Mouse (Mus musculus) hindbrain, embryonic 11.5 days (tissue): Measurements from ENCODE around the gene Mzf1. TPM values are rescaled to one million over a fixed set of nuclear protein-coding genes. Genes with fewer than 3 reads are reported as not detected.
A peak's percentile ranks its signal among the peaks of the same experiment; 100 is the strongest.

Experiments used
- ATAC-seq: fragments of 200-750 bp; cut with Nextera tagmentation; 2 replicates; pipeline ENCODE4 v1.8.0; 2017; ENCODE audit warnings: mild to moderate bottlenecking, moderate TSS enrichment, moderate library complexity; ENCODE audit not compliant: low FRiP score
- DNase-seq: peaks from one replicate; pipeline ENCODE4 v3.0.0-alpha.2; 2015; ENCODE audit warnings: low spot score
- H3K27ac ChIP-seq: fragments of 300-500 bp; sonication (generic); 2 replicates; pipeline ENCODE4 v1.5.1; 2014; ENCODE audit warnings: mild to moderate bottlenecking, low read depth, low read length
- H3K27me3 ChIP-seq: fragments of 300-500 bp; sonication (generic); 2 replicates; pipeline ENCODE4 v1.6.1; 2014; ENCODE audit warnings: mild to moderate bottlenecking, low read length, moderate library complexity, mixed read lengths; ENCODE audit not compliant: control insufficient read depth, insufficient read depth
- H3K36me3 ChIP-seq: fragments of 300-500 bp; sonication (generic); 2 replicates; pipeline ENCODE4 v1.6.1; 2014; ENCODE audit warnings: mild to moderate bottlenecking, low read length, moderate library complexity, mixed read lengths; ENCODE audit not compliant: control insufficient read depth, insufficient read depth
- H3K4me1 ChIP-seq: fragments of 300-500 bp; sonication (generic); replicated peaks from 2 replicates; pipeline ENCODE4 v1.6.1; 2014; ENCODE audit warnings: low read length, mixed read lengths; ENCODE audit not compliant: control insufficient read depth, insufficient read depth
- H3K4me2 ChIP-seq: fragments of 300-500 bp; sonication (generic); replicated peaks from 2 replicates; pipeline ENCODE4 v1.6.1; 2014; ENCODE audit warnings: mild to moderate bottlenecking, low read depth, low read length
- H3K4me3 ChIP-seq: fragments of 300-500 bp; sonication (generic); 2 replicates; pipeline ENCODE4 v1.5.1; 2014; ENCODE audit warnings: low read depth, low read length
- H3K9ac ChIP-seq: fragments of 300-500 bp; sonication (generic); 2 replicates; pipeline ENCODE4 v1.6.1; 2014; ENCODE audit warnings: low read depth, low read length
- H3K9me3 ChIP-seq: fragments of 300-500 bp; sonication (generic); 2 replicates; pipeline ENCODE4 v1.6.1; 2016; ENCODE audit warnings: low read length; ENCODE audit not compliant: control insufficient read depth
- WGBS: fragments of 180-500 bp; shearing (Covaris S2); extraction: QIAGEN DNeasy Blood & Tissue Kit; methylation state at CpG from one replicate; pipeline ENCODE4 v1.1.7; 2014; 5-methylcytosine and 5-hydroxymethylcytosine counted together
- polyA plus RNA-seq: library from polyadenylated mRNA; unstranded; fragments of >200 nt; fragmentation: Nextera tagmentation; extraction: Ambion mirVana; gene quantifications from 2 replicates; pipeline ENCODE4 v1.2.1, GENCODE M21; 2014

Gene Mzf1
- polyA plus RNA-seq, 1 experiment from 2014 or later = 2.4 TPM

GRCm38 (mm10) chr7:13013671-13014070 is 40.9 kb downstream of the Mzf1 start:
- no peak overlapping the region for H3K9ac ChIP-seq
- no peaks in the 10 kb centered on the region for H3K9me3 ChIP-seq
- ATAC-seq (no peak), DNase-seq (no peak)
- H3K27ac ChIP-seq = no peak overlapping the region
- no peaks in the 10 kb centered on the region for H3K36me3 ChIP-seq
- no peak overlapping the region for H3K4me2 ChIP-seq
- 58% methylated on average over 4 of the region's 4 CpGs for WGBS
- no peaks in the 10 kb centered on the region for H3K27me3 ChIP-seq
- no peak overlapping the region for H3K4me3 ChIP-seq
- 0 out of 2 replicates have a peak, but pooled peaks cover 2% of the 10 kb centered on the region for H3K4me1 ChIP-seq

GRCm38 (mm10) chr7:13010005-13010908 is 44.3 kb downstream of the Mzf1 start, which contains the start of gene Zbtb45:
TSS of gene Zbtb45 (minus strand) at chr7:13010034.
- Histone ChIP-seq H3K4me2 (peak within 1 kb of the TSS; percentile 78), H3K9ac (peak within 1 kb of the TSS; percentile 85), H3K27me3 (peaks cover 7% of the 10 kb centered on the region), H3K27ac (peak within 1 kb of the TSS; percentile 94), H3K36me3 (peaks cover 6% of the 10 kb centered on the region; the same call in 1 of the 2 replicates), H3K4me3 (peak within 1 kb of the TSS; percentile 64), H3K4me1 (peaks cover 2% of the 10 kb centered on the region; the same call in 1 of the 2 replicates), H3K9me3 (no peaks in the 10 kb centered on the region)
- peak; percentile 46 for DNase-seq
- WGBS = 10% methylated on average over 26 of the region's 26 CpGs
- ATAC-seq = 0 out of 2 replicates have a peak, but pooled peaks have one; percentile 2

- peak; percentile 96 for DNase-seq
- H3K36me3 ChIP-seq = peaks cover 6% of the 10 kb centered on the region; the same call in 1 of the 2 replicates
- H3K4me3 ChIP-seq = peak overlapping the region; percentile 64
- H3K9ac ChIP-seq = peak overlapping the region; percentile 85
- peak; percentile 90 for ATAC-seq
- no peaks in the 10 kb centered on the region for H3K9me3 ChIP-seq
- peak overlapping the region; percentile 78 for H3K4me2 ChIP-seq
- H3K4me1 ChIP-seq = peaks cover 2% of the 10 kb centered on the region; the same call in 1 of the 2 replicates
- 1% methylated on average over 42 of the region's 42 CpGs for WGBS
- peaks cover 7% of the 10 kb centered on the region for H3K27me3 ChIP-seq
- H3K27ac ChIP-seq = peak overlapping the region; percentile 94
These were observed 45.2 kb downstream of the Mzf1 start for GRCm38 (mm10) chr7:13009143-13010004.

GRCm38 (mm10) chr7:13007341-13008092 is 47.0 kb downstream of the Mzf1 start:
- H3K27me3 ChIP-seq = peaks cover 7% of the 10 kb centered on the region
- no peak overlapping the region for H3K27ac ChIP-seq
- peaks cover 2% of the 10 kb centered on the region; the same call in 1 of the 2 replicates for H3K4me1 ChIP-seq
- 0 out of 2 replicates have a peak overlapping the region, but pooled peaks have one; percentile 7 for H3K9ac ChIP-seq
- peaks cover 6% of the 10 kb centered on the region; the same call in 1 of the 2 replicates for H3K36me3 ChIP-seq
- DNase-seq = peak; percentile 9
- H3K4me2 ChIP-seq = peak overlapping the region; percentile 22
- no peaks in the 10 kb centered on the region for H3K9me3 ChIP-seq
- H3K4me3 ChIP-seq = peak overlapping the region; percentile 16; the same call in 1 of the 2 replicates
- 37% methylated on average over 57 of the region's 57 CpGs for WGBS
- no peak for ATAC-seq

GRCm38 (mm10) chr7:13006531-13006930 is 48.0 kb downstream of the Mzf1 start:
- H3K9ac ChIP-seq = no peak overlapping the region
- 88% methylated on average over 10 of the region's 10 CpGs for WGBS

GRCm38 (mm10) chr7:13006011-13006410 is 48.6 kb downstream of the Mzf1 start:
- peaks cover 6% of the 10 kb centered on the region; the same call in 1 of the 2 replicates for H3K36me3 ChIP-seq
- H3K4me2 ChIP-seq = no peak overlapping the region
- ATAC-seq = no peak
- no peak overlapping the region for H3K9ac ChIP-seq
- H3K4me1 ChIP-seq = peaks cover 2% of the 10 kb centered on the region; the same call in 1 of the 2 replicates
- 88% methylated on average over 17 of the region's 17 CpGs for WGBS
- DNase-seq = no peak
- H3K27me3 ChIP-seq = peaks cover 7% of the 10 kb centered on the region
- no peak overlapping the region for H3K27ac ChIP-seq
- no peaks in the 10 kb centered on the region for H3K9me3 ChIP-seq
- no peak overlapping the region for H3K4me3 ChIP-seq

More at GRCm38 (mm10) chr7:13006531-13006930, 48.0 kb downstream of the Mzf1 start:
- Histone ChIP-seq H3K4me2 (no peak overlapping the region), H3K9me3 (no peaks in the 10 kb centered on the region), H3K27me3 (peaks cover 7% of the 10 kb centered on the region), H3K4me3 (no peak overlapping the region), H3K4me1 (peaks cover 2% of the 10 kb centered on the region; the same call in 1 of the 2 replicates), H3K27ac (no peak overlapping the region), H3K36me3 (peaks cover 6% of the 10 kb centered on the region; the same call in 1 of the 2 replicates)
- no peak for ATAC-seq
- no peak for DNase-seq

GRCm38 (mm10) chr7:13003380-13003779 is 51.2 kb downstream of the Mzf1 start:
- Histone ChIP-seq H3K4me1 (no peaks in the 10 kb centered on the region; the same call in 1 of the 2 replicates), H3K27me3 (peaks cover 7% of the 10 kb centered on the region), H3K4me2 (no peak overlapping the region), H3K27ac (no peak overlapping the region), H3K36me3 (peaks cover 6% of the 10 kb centered on the region; the same call in 1 of the 2 replicates), H3K9me3 (no peaks in the 10 kb centered on the region), H3K4me3 (no peak overlapping the region), H3K9ac (no peak overlapping the region)
- ATAC-seq (no peak), DNase-seq (no peak)
- 73% methylated on average over 5 of the region's 5 CpGs for WGBS
